Mouse (Mus musculus) heart, postnatal 0 days (tissue): ENCODE data around the gene Pmpcb.

ENCODE experiments used
- CTCF ChIP-seq: IDR thresholded peaks from 2 replicates; pipeline ENCODE4 v1.5.1; 2016; ENCODE audit warnings: antibody characterized with exemption, control low read depth, low read depth
- EP300 ChIP-seq: IDR thresholded peaks from 2 replicates; pipeline ENCODE4 v1.6.1; 2016; ENCODE audit warnings: antibody characterized with exemption, low read depth

DNA sequence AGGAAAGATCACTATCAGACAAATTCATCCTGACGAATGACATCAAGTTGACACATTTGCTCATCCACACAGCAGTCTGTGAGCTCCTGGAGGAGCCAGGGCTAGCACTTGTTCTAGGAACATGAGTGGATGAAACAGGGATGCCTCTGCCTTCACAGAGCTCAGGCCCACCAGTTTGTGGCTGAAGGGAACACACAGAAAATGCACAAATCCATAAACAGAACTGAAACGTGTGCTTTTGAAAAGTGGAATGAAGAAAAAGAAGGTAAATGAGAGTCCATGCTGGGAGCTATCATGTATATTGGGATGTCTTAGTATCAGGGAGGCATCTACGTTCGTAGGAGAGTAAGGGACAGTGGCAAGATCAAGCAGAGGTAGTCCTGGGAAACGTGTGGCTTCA lies 7.8 kb upstream of the Pmpcb start:
- TF ChIP-seq CTCF (no peak), EP300 (no peak)
